Mouse (Mus musculus) ES-Bruce4 (cell line): ENCODE results near the gene 1700029H14Rik. TPM values are rescaled to one million over a fixed set of nuclear protein-coding genes. Genes with fewer than 3 reads are reported as not detected.

ENCODE experiments used
- H3K27ac ChIP-seq: 2 replicates; pipeline ENCODE4 v1.5.1; 2012; ENCODE audit warnings: low read length, inconsistent platforms; ENCODE audit not compliant: insufficient read depth
- H3K27me3 ChIP-seq: 2 replicates; pipeline ENCODE4 v1.6.1; 2012; ENCODE audit warnings: mild to moderate bottlenecking, low read length, inconsistent platforms; ENCODE audit not compliant: control insufficient read depth, poor library complexity, insufficient read depth, severe bottlenecking
- H3K36me3 ChIP-seq: 2 replicates; pipeline ENCODE4 v1.6.1; 2012; ENCODE audit warnings: inconsistent platforms, mild to moderate bottlenecking, low read length, moderate library complexity; ENCODE audit not compliant: control insufficient read depth, poor library complexity, insufficient read depth, severe bottlenecking
- H3K4me1 ChIP-seq: one replicate; pipeline ENCODE4 v1.8.1; 2011; ENCODE audit warnings: low read length; ENCODE audit not compliant: control insufficient read depth, insufficient read depth
- H3K4me3 ChIP-seq: 2 replicates; pipeline ENCODE4 v1.5.1; 2011; ENCODE audit warnings: low read depth, mild to moderate bottlenecking, low read length
- H3K9ac ChIP-seq: 2 replicates; pipeline ENCODE4 v1.6.1; 2012; ENCODE audit warnings: low read depth, mild to moderate bottlenecking, inconsistent platforms; ENCODE audit not compliant: poor library complexity, severe bottlenecking
- H3K9me3 ChIP-seq: replicated peaks from 2 replicates; pipeline ENCODE4 v1.6.1; 2012; ENCODE audit warnings: mild to moderate bottlenecking, low read length, inconsistent platforms; ENCODE audit not compliant: control insufficient read depth, poor library complexity, insufficient read depth, severe bottlenecking
- CTCF ChIP-seq: IDR thresholded peaks from one replicate; pipeline ENCODE4 v1.8.1; 2011; ENCODE audit warnings: low read depth, low read length
- EP300 ChIP-seq: IDR thresholded peaks from 2 replicates; pipeline ENCODE4 v1.6.1; 2011; ENCODE audit warnings: low read depth, low read length; ENCODE audit not compliant: insufficient read depth
- POLR2A ChIP-seq: IDR thresholded peaks from one replicate; pipeline ENCODE4 v1.8.1; 2011; ENCODE audit warnings: low read length; ENCODE audit not compliant: insufficient read depth
- polyA plus RNA-seq: library from polyadenylated mRNA; stranded (reverse); fragments of >200 nt; gene quantifications from 2 replicates; pipeline ENCODE4 v1.2.4, GENCODE M21; 2011; ENCODE audit warnings: low read depth; ENCODE audit not compliant: missing spikeins, insufficient read depth, insufficient read length

Gene 1700029H14Rik
- polyA plus RNA-seq, result not detected in 2 replicates

DNA sequence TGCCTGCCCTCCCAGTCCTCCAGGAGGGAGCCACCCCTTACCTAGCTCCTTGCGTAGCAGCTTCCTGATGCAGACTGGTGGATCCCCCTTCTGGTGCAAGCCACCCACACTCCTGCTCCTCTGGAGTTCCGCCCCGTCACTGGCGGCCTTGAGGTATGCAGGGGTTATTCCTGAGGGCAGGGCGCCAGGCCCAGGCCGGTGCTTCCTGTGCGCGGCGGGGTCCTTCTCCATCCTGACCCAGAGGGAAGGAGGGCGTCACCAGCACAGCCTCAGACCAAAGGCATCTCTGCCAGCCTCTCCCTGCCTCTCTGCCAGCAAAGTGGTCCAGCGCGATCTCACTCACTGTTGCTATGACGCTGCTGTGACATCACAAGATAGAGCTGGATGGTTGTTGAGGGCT lies at the start of gene 1700029H14Rik:
TSS of gene 1700029H14Rik (minus strand) at position 344 of the 400 bp plus-strand sequence.
- Histone ChIP-seq H3K4me3 (peak within 1 kb of the TSS; percentile 0; the same call in 1 of the 2 replicates), H3K4me1 (no peaks in the 10 kb centered on the region)

GRCm38 (mm10) chr8:13611702-13612101 lies 49.4 kb upstream of the 1700029H14Rik start:
- Histone ChIP-seq H3K9me3 (no peaks in the 10 kb centered on the region), H3K27ac (no peak overlapping the region), H3K4me3 (no peak overlapping the region), H3K9ac (no peak overlapping the region), H3K27me3 (no peaks in the 10 kb centered on the region), H3K4me1 (no peaks in the 10 kb centered on the region), H3K36me3 (no peaks in the 10 kb centered on the region)
- TF ChIP-seq CTCF, result no peak
- no peak for TF ChIP-seq EP300
- no peak for TF ChIP-seq POLR2A

More for the DNA sequence above, at the start of gene 1700029H14Rik:
- Histone ChIP-seq H3K9ac (no peak within 1 kb of the TSS), H3K27me3 (no peaks in the 10 kb centered on the region), H3K27ac (no peak within 1 kb of the TSS), H3K36me3 (no peaks in the 10 kb centered on the region), H3K9me3 (no peaks in the 10 kb centered on the region)
- TF ChIP-seq POLR2A (no peak), CTCF (no peak), EP300 (no peak)

DNA sequence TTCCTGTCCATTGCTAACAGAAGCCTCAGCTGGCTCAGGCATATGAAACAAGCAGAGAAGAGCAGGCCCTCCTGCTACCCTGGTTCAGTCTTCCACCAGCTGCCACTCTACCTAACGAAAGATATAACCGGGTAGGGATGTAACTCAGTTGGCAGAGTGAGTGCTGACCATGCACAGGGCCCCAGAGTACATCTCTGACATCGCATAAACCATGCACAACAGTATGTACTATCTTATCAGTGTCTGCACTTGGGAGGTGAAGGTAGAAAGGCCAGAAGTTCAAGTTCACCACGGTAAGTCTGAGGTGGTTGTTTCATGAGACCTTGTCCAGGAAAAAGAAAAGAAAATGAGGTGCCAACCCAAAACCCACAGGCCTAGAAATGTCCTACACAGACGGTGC lies 47.7 kb upstream of the 1700029H14Rik start:
- TF ChIP-seq EP300 (no peak), POLR2A (no peak), CTCF (no peak)

GRCm38 (mm10) chr8:13608946-13609345 lies 46.7 kb upstream of the 1700029H14Rik start:
- H3K27me3 ChIP-seq, result no peaks in the 10 kb centered on the region
- H3K9ac ChIP-seq, result no peak overlapping the region
- H3K9me3 ChIP-seq, result no peaks in the 10 kb centered on the region
- no peak overlapping the region for H3K4me3 ChIP-seq
- H3K4me1 ChIP-seq, result no peaks in the 10 kb centered on the region
- H3K36me3 ChIP-seq, result no peaks in the 10 kb centered on the region
- TF ChIP-seq POLR2A (no peak), EP300 (no peak)
- H3K27ac ChIP-seq, result no peak overlapping the region

More for the DNA sequence above, 47.7 kb upstream of the 1700029H14Rik start:
- no peaks in the 10 kb centered on the region for H3K36me3 ChIP-seq
- no peak overlapping the region for H3K4me3 ChIP-seq
- H3K9ac ChIP-seq, result no peak overlapping the region
- no peaks in the 10 kb centered on the region for H3K27me3 ChIP-seq
- H3K9me3 ChIP-seq, result no peaks in the 10 kb centered on the region
- no peaks in the 10 kb centered on the region for H3K4me1 ChIP-seq
- no peak overlapping the region for H3K27ac ChIP-seq

- H3K27me3 ChIP-seq, result no peaks in the 10 kb centered on the region
- no peak overlapping the region for H3K4me3 ChIP-seq
- TF ChIP-seq POLR2A (no peak), EP300 (no peak)
- no peak overlapping the region for H3K9ac ChIP-seq
- H3K36me3 ChIP-seq, result no peaks in the 10 kb centered on the region
- no peaks in the 10 kb centered on the region for H3K9me3 ChIP-seq
- no peak overlapping the region for H3K27ac ChIP-seq
- no peaks in the 10 kb centered on the region for H3K4me1 ChIP-seq
Measured at GRCm38 (mm10) chr8:13605920-13606480, 43.7 kb upstream of the 1700029H14Rik start.

GRCm38 (mm10) chr8:13602621-13603020 lies 40.4 kb upstream of the 1700029H14Rik start:
- Histone ChIP-seq H3K9ac (no peak overlapping the region), H3K27ac (no peak overlapping the region), H3K36me3 (no peaks in the 10 kb centered on the region), H3K4me3 (no peak overlapping the region), H3K9me3 (no peaks in the 10 kb centered on the region), H3K4me1 (no peaks in the 10 kb centered on the region), H3K27me3 (no peaks in the 10 kb centered on the region)
- TF ChIP-seq POLR2A, result no peak
- no peak for TF ChIP-seq EP300
- peak; percentile 60 for TF ChIP-seq CTCF
